Mouse (Mus musculus) gastrocnemius, postnatal 25 days (tissue): ENCODE measurements around the gene Gm49601. TPM values are rescaled to one million over a fixed set of nuclear protein-coding genes. Genes with fewer than 3 reads are reported as not detected.

ENCODE experiments used
- DNase-seq: peaks from one replicate; pipeline ENCODE4 v3.0.0; 2022
- total RNA-seq, 2 experiments: library from RNA; stranded (reverse); gene quantifications; 1 replicate in 1 of 2; 2 replicates in 1 of 2; pipeline ENCODE4 v1.2.3; 2021

Gm49601 gene
- total RNA-seq, 2 experiments from 2014 or later, result 1.3 to 2.4 TPM

DNA sequence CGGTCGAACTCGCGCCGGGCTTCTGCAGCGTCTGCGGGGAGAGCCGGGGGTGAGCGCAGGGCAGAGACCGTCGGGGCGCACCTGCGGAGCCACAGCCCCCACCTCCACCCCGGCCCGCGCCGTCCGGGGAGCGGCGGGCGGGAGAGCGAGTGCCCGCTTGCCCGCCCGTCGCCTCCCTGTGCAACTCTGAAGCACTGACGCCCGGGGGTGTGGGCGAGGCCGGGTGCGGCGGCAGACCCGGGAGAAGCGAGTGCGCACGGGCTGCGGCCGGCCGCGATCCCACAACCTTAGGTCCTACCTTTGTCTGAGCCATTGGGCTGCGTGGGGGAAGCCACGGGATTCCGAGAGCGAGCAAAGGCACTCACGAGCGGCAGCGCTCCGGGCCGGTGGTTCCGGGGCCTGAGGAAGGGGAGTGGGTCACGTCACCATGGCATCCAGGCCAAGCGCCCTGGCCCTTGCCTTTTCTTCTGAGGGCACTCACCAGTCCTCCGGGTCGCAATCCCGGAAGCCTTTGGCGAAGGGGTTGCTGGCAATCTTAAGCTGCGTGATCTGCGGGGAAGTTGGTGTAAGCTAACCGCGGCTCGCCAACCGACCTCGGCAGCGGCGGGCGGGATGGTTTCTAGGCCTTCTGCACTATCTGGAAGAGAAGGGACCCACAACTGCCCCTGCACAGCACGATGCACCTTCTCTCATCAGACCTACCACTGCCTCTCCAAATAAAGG is 43.6 kb downstream of the Gm49601 start:
- DNase-seq, result no peak

DNA sequence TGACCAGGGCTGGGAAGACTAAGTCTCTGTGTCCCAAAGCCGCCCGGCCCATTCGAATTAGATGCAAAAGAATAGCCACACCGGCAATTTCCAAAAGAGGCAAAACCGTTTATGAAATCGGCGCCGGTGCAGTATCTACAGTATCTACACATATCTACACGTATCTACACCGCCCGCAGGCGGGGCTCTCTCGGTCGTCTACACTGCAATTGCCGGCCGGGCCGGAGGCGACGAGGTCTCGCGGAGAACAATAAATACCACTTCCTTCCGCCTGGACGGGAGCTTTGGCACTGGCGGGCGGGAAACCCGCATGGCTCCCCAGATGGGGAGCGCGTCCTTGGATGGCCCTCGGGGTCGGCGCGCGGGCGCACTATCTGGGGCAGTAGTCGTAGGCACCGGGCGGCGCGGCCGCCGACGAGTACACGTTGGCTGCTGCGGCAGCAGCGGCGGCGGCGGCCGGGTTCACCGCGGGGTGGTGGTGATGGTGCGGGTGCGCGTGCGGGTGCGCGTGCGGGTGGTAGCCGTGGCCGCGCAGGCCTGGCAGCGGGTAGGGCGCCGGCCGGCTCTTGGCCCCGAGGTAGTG is 44.5 kb downstream of the Gm49601 start:
- no peak for DNase-seq

DNA sequence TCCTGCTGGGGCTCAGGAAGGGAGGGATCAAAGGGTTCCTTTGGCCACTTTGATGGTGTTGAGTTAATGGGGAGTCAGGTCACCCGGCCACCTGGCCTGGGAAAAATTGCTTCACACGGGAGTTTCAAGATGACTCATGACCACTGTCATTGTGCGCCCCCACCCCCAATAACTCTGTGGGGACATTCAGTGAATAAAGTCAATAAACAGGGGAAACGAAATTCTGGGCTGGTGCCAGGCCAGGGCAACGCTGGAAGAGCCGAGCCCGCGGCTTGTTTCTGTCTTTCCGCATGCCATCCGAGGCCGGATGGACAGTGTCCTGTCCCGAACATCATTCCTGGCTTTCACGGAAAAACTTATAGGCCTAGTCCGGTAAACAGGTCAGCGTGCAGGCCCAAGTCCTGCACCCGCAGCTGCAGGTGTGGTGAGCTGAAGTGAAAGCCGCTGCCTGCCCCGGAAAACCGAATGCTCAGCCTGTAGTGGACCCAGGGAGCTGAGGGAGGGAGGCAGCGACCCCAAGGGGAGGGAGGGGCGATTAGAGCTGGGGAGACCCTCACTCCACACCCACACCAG is 45.1 kb downstream of the Gm49601 start:
- no peak for DNase-seq

DNA sequence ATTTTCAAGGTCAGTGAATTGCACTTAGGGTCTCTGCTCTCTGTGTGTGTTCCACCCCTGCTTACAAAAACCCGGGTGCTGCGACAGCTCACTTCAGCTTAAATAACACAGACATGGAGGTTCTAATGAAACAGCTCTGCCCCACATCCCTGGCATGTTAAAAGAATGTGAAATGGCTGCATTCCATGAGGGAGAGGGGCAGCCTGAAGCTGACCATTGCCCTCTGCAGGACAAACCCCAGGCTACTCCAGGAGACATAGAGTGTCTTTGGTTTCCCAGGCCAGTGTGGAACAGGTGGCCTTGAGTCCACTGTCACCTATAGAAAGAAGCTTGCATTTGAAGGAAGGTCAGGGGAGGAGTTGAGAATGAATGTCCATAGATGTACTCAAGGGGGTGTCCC is 45.8 kb downstream of the Gm49601 start:
- no peak for DNase-seq

DNA sequence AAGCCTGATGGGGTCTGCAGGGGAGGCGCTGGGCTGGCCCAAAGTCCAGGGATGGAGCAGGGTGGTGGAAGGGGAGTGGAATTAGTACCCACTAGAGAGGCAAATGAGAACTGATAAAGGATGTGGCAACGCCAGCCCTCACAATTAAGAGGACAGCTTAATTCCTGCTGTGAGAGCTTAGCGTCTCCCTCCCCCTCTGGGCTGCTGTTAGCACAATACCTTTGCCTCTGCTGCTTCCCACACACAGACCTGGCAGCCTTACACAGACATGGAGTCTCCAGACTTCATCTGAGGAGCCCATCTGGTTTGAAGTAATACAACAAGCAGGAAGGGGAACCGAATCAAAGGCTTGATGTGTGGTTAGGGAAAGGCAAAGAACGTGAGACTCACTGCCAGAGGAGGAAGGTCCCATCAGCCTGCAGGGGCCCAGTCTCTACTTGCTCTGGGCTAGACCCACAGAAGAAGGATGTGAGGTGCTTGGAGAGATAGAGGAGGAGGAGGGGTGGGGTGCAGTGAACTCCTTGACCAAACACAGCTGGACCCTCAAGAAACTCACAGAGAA is 48.5 kb downstream of the Gm49601 start:
- DNase-seq, result no peak

DNA sequence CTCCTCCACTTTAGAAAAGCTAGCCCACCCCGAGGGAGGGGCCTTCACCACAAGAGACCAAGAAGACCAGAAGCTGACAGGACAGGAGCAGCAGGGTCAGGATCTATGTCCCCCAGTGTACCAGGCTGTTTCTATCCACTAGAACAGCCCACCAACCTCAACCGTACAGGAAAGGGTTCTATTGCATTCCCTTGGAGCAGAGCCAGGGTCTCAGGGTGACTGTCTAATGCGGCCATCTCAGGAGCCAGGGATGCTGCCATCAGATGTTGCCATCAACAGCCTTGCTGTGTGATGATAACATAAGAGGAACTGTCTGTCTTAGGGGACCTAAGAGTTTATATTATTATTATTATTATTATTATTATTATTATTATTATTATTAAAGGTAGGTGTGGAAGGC is 49.2 kb downstream of the Gm49601 start:
- no peak for DNase-seq

DNA sequence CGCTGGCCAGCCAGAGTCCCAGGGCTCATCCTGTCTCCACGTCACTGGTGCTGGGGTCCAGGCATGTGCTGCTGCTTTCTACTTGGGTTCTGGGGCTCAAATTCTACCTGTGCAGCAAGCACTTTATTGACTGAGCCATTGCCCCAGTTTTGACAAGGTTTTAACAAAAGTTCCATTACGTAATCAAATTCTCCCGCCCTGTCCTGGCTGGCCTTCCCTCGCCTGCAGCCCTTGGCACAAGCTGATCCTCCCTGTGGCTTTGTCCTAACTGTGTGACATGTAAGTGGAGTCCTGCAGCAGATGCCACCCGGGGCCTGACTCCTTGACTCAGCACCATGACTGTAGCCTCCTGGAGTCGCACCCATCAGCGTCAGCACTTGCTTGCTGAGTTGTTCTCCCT is 52.0 kb downstream of the Gm49601 start:
- DNase-seq, result no peak

Other genes starting within 250 kb of the Gm49601 start
- gene Txnrd2, start 200.0 kb downstream of the Gm49601 start, total RNA-seq, result 10 to 100 TPM; 16.0 to 16.9 TPM
- gene Comt, start 199.6 kb downstream of the Gm49601 start, total RNA-seq, result 10 to 100 TPM; 33.3 to 44.8 TPM
- gene Gnb1l, start 127.7 kb downstream of the Gm49601 start, total RNA-seq, result 1 to 10 TPM; 3.4 to 3.6 TPM
- gene Rtl10, start 127.5 kb downstream of the Gm49601 start, total RNA-seq, result 1 to 10 TPM; 2.4 to 3.1 TPM
- gene Tbx1, start 35.8 kb downstream of the Gm49601 start, total RNA-seq, result 10 to 100 TPM in 1 of 2 experiments, 1 to 10 TPM in 1; 5.3 to 42.0 TPM
- gene Gp1bb, start 4.0 kb downstream of the Gm49601 start, total RNA-seq, result under 1 TPM in 1 of 2 experiments, not detected in 1; 0.28 TPM
- gene Sept5, start 3.5 kb upstream of the Gm49601 start, total RNA-seq, result 1 to 10 TPM; 5.5 to 5.8 TPM
- 10 to 100 TPM in 1 of 2 experiments, 1 to 10 TPM in 1; 7.4 to 13.9 TPM for gene Cldn5, start 150.4 kb upstream of the Gm49601 start, total RNA-seq
- gene Ufd1, start 185.4 kb upstream of the Gm49601 start, total RNA-seq, result 10 to 100 TPM; 38.9 to 39.8 TPM
- 1 to 10 TPM; 2.3 to 2.5 TPM for gene Cdc45, start 185.6 kb upstream of the Gm49601 start, total RNA-seq
- gene 2510002D24Rik, start 210.2 kb upstream of the Gm49601 start, total RNA-seq, result 10 to 100 TPM; 17.3 to 17.8 TPM
- gene Gm28539, start 210.2 kb upstream of the Gm49601 start, total RNA-seq, result 1 to 10 TPM; 1.3 to 2.3 TPM